Mouse (Mus musculus) bone marrow macrophage, adult 2 months (primary cell): ENCODE results near the gene Krtap3-1. TPM values are rescaled to one million over a fixed set of nuclear protein-coding genes. Genes with fewer than 3 reads are reported as not detected.

Experiments
- H3K27ac ChIP-seq: 2 replicates; pipeline ENCODE4 v1.5.1; 2012; ENCODE audit warnings: low read depth, low read length; ENCODE audit not compliant: insufficient read depth
- H3K4me1 ChIP-seq: 2 replicates; pipeline ENCODE4 v1.6.1; 2012; ENCODE audit warnings: low read length; ENCODE audit not compliant: control insufficient read depth, insufficient read depth
- H3K4me3 ChIP-seq: 2 replicates; pipeline ENCODE4 v1.5.1; 2012; ENCODE audit warnings: mild to moderate bottlenecking, low read length, moderate library complexity; ENCODE audit not compliant: insufficient read depth
- CTCF ChIP-seq: IDR thresholded peaks from 2 replicates; pipeline ENCODE4 v1.5.1; 2012; ENCODE audit warnings: low read depth, mild to moderate bottlenecking, low read length, moderate library complexity
- POLR2A ChIP-seq: IDR thresholded peaks from 2 replicates; pipeline ENCODE4 v1.6.1; 2012; ENCODE audit warnings: mild to moderate bottlenecking, low read depth, low read length, borderline replicate concordance
- polyA plus RNA-seq: library from polyadenylated mRNA; stranded (reverse); fragments of >200 nt; gene quantifications from 2 replicates; pipeline ENCODE4 v1.2.4, GENCODE M21; 2012; ENCODE audit not compliant: missing spikeins, insufficient read depth, insufficient read length

Gene Krtap3-1
- polyA plus RNA-seq, 1 experiment, result not detected

DNA sequence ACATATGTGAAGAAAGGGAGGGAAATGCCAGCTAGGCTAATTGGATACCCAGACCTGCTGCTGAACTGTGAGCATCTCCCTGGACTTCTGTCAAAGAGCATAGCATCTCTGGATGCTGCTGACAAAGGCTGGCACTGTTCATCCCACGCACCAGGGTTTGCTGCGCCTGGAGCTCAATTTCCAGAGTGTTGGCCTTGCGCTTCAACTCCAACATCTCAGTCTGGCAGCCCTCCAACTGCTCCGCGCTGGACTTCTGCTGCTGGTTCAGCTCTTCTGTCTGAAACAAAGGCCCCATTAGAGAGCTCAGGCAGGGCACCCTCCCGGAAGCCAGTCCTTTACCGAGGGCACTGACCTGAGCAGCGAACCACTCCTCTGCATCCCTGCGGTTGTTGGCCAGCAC is 26.7 kb downstream of the Krtap3-1 start:
- no peak for TF ChIP-seq POLR2A
- TF ChIP-seq CTCF, result no peak
- Histone ChIP-seq H3K4me1 (no peaks in the 10 kb centered on the region), H3K27ac (no peak overlapping the region), H3K4me3 (no peak overlapping the region)

DNA sequence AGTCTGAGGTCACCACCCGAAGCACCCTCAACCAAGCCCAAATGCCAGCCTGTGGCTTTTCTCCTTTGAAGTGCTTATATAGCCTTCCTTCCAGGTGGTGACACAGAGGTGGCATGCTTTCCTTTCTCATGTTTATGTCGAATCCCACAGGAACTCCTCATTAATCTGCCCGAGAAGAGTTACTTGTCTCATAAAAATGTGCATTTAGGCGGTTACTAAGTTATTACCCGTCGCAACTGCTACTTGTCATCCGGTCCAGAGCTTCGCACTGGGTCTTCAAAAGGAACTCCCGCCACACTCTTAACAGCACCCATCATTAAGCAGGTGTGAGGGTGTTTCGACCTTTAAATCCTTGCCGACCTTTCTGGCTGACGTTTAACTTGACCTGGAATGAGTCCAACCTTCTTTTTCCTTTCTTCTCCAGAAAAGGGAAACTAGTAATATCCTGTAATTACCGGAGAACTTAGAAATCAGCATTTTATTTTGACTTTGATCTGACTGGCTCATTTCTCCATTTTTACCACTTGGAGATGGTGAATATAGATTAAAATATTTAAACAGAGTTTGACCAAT is 45.1 kb downstream of the Krtap3-1 start, which contains the start of gene Krt39:
Gene Krt39 (minus strand): TSS at position 51 of the 573 bp plus-strand sequence.
- no peaks in the 10 kb centered on the region for H3K4me1 ChIP-seq
- no peak within 1 kb of the TSS for H3K4me3 ChIP-seq
- no peak within 1 kb of the TSS for H3K27ac ChIP-seq
- TF ChIP-seq CTCF, result no peak
- no peak for TF ChIP-seq POLR2A

Other genes with a start within 250 kb of the Krtap3-1 start
- not detected in 2 replicates for gene Krt25, start 243.7 kb downstream of the Krtap3-1 start, polyA plus RNA-seq
- not detected in 2 replicates for gene Krt26, start 228.7 kb downstream of the Krtap3-1 start, polyA plus RNA-seq
- gene Krt27, start 215.5 kb downstream of the Krtap3-1 start, polyA plus RNA-seq, result not detected in 2 replicates
- gene Krt28, start 191.7 kb downstream of the Krtap3-1 start, polyA plus RNA-seq, result not detected in 2 replicates
- 5.0 and 6.4 TPM in 2 replicates for gene Krt10, start 177.3 kb downstream of the Krtap3-1 start, polyA plus RNA-seq
- not detected in 2 replicates for gene Krt12, start 144.4 kb downstream of the Krtap3-1 start, polyA plus RNA-seq
- not detected in 2 replicates for gene Krt20, start 128.5 kb downstream of the Krtap3-1 start, polyA plus RNA-seq
- gene Krt23, start 73.5 kb downstream of the Krtap3-1 start, polyA plus RNA-seq, result not detected in 2 replicates
- gene Krt39, start 45.3 kb downstream of the Krtap3-1 start, polyA plus RNA-seq, result not detected in 2 replicates
- gene Krt40, start 23.5 kb downstream of the Krtap3-1 start, polyA plus RNA-seq, result not detected in 2 replicates
- gene Krtap3-3, start 15.8 kb downstream of the Krtap3-1 start, polyA plus RNA-seq, result not detected in 2 replicates
- gene Krtap3-2, start 9.8 kb downstream of the Krtap3-1 start, polyA plus RNA-seq, result not detected in 2 replicates
- gene Gm11939, start 7.2 kb downstream of the Krtap3-1 start, polyA plus RNA-seq, result not detected in 2 replicates
- not detected in 2 replicates for gene Krtap1-5, start 14.4 kb upstream of the Krtap3-1 start, polyA plus RNA-seq
- not detected in 2 replicates for gene Krtap1-4, start 17.0 kb upstream of the Krtap3-1 start, polyA plus RNA-seq
- gene Krtap1-3, start 24.7 kb upstream of the Krtap3-1 start, polyA plus RNA-seq, result not detected in 2 replicates
- gene Krtap9-3, start 31.5 kb upstream of the Krtap3-1 start, polyA plus RNA-seq, result not detected in 2 replicates
- not detected in 2 replicates for gene Gm11938, start 36.7 kb upstream of the Krtap3-1 start, polyA plus RNA-seq
- gene Gm11937, start 43.6 kb upstream of the Krtap3-1 start, polyA plus RNA-seq, result not detected in 2 replicates
- gene Krtap2-4, start 48.2 kb upstream of the Krtap3-1 start, polyA plus RNA-seq, result not detected in 2 replicates
- gene Gm11562, start 53.8 kb upstream of the Krtap3-1 start, polyA plus RNA-seq, result not detected in 2 replicates
- gene Krtap4-1, start 61.6 kb upstream of the Krtap3-1 start, polyA plus RNA-seq, result not detected in 2 replicates
- gene Krtap4-2, start 68.5 kb upstream of the Krtap3-1 start, polyA plus RNA-seq, result not detected in 2 replicates
- gene Krtap4-7, start 77.5 kb upstream of the Krtap3-1 start, polyA plus RNA-seq, result not detected in 2 replicates
- gene Gm11555, start 83.6 kb upstream of the Krtap3-1 start, polyA plus RNA-seq, result not detected in 2 replicates
- not detected in 2 replicates for gene Gm11563, start 92.3 kb upstream of the Krtap3-1 start, polyA plus RNA-seq
- not detected in 2 replicates for gene Krtap4-6, start 99.3 kb upstream of the Krtap3-1 start, polyA plus RNA-seq
- not detected in 2 replicates for gene Gm14190, start 124.1 kb upstream of the Krtap3-1 start, polyA plus RNA-seq
- gene Gm14180, start 167.7 kb upstream of the Krtap3-1 start, polyA plus RNA-seq, result not detected in 2 replicates
- gene Gm11595, start 206.3 kb upstream of the Krtap3-1 start, polyA plus RNA-seq, result not detected in 2 replicates
- gene Krtap4-8, start 214.1 kb upstream of the Krtap3-1 start, polyA plus RNA-seq, result not detected in 2 replicates
- not detected in 2 replicates for gene Krtap4-9, start 218.6 kb upstream of the Krtap3-1 start, polyA plus RNA-seq
- gene Gm11596, start 226.8 kb upstream of the Krtap3-1 start, polyA plus RNA-seq, result not detected in 2 replicates
- not detected in 2 replicates for gene Gm11569, start 232.3 kb upstream of the Krtap3-1 start, polyA plus RNA-seq
- gene Gm11554, start 237.8 kb upstream of the Krtap3-1 start, polyA plus RNA-seq, result not detected in 2 replicates
- gene Krtap4-13, start 243.3 kb upstream of the Krtap3-1 start, polyA plus RNA-seq, result not detected in 2 replicates
- not detected in 2 replicates for gene Gm11564, start 249.0 kb upstream of the Krtap3-1 start, polyA plus RNA-seq